Mouse (Mus musculus) R1 (cell line): ENCODE data around the gene Ndufv2.
A peak's percentile ranks its signal among the peaks of the same experiment; 100 is the strongest.

Experiments used
- DNase-seq: peaks from one replicate; pipeline ENCODE4 v3.0.0-alpha.2; 2018; ENCODE audit warnings: low read depth, low spot score

Ndufv2 gene

GRCm38 (mm10) chr17:66101380-66102330, at the start of gene Ndufv2:
TSS of gene Ndufv2 (minus strand) at chr17:66101559.
- peak; percentile 96 for DNase-seq

- DNase-seq = peak; percentile 90
Observed at GRCm38 (mm10) chr17:66131212-66131611, 29.9 kb upstream of the Ndufv2 start.

DNA sequence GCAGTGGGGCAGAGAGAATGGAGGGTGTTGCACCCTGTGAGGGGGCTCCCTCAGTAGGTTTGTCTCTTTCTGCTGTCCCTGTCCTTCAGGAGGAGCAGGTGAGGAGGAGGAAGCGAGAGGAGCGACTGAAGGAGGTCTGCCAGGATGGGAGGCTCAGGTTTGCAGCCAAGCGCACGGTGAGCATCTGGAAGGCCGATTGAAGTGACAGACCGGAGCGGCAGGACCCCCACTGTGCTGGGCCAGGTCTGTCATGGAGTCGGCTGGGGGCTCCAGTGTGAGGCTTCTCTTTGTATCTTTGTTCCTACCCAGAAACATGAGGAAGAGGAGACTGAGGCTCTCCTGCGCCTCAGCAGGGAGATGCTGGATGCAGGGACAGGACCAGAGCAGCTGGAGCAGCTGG, 29.0 kb upstream of the Ndufv2 start:
- no peak for DNase-seq

DNA sequence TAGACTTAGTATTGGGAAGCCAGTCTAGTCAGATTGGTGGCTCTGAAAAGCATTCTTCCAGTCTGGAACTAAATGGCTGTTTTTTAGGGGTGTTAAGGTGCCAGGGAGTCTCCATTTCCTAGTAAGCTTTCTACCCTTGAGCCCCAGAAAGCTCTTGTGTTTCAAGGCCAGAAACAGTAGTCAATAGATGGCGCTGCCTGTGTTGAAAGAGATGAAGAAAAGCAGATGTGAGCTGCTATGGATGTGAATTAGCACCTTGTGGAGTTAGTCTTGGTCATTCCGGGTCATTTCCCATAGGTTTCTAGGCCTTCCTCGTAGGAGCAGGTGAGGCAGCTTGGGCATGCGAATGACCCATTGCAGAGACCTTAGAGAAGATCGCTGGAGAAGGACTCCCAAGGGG, 23.9 kb upstream of the Ndufv2 start:
- DNase-seq = peak; percentile 25

DNA sequence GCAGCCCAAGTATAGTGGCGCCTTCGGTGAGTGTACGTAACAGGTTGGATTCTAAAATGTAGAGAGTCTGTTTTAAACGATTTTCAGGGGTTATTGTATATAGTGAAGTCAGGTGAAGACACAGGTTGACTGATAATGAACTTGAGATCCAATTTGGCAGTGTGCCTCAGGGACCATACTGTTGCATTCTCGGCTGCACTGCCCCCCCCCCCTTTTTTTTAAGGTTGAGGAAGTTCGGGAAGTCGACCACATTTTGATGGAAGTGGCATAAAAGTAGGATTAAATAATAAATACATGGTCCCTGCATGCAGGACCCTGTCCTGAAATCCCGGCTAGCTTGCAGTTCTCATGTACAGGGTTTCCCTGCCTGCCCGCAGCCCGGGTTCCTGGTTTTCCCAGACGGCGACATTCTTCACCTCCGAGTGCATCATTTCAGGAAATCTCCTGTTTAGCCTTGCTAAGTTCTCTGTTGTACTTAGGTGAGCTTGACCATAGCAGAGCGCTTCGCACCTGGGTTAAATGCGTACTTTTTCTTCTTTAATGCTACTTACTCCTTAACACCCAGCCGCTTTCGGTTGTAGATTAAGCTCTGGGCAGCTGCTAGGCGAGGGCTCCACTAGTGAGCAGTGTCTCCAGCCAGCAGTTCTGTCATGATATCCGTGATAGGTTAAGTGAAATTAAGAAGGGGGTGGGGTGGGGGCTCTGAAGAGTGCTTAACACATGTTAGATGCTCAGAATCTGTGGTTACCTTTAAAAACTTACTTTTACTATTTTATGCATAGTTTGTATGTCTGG, 22.7 kb upstream of the Ndufv2 start:
- DNase-seq = peak; percentile 43

- peak; percentile 88 for DNase-seq
Observed at GRCm38 (mm10) chr17:66123066-66123815, 21.9 kb upstream of the Ndufv2 start, which contains the start of gene Ddx11. TSS of gene Ddx11 (plus strand) at chr17:66123520.

GRCm38 (mm10) chr17:66120701-66121100, 19.3 kb upstream of the Ndufv2 start:
- no peak for DNase-seq

DNA sequence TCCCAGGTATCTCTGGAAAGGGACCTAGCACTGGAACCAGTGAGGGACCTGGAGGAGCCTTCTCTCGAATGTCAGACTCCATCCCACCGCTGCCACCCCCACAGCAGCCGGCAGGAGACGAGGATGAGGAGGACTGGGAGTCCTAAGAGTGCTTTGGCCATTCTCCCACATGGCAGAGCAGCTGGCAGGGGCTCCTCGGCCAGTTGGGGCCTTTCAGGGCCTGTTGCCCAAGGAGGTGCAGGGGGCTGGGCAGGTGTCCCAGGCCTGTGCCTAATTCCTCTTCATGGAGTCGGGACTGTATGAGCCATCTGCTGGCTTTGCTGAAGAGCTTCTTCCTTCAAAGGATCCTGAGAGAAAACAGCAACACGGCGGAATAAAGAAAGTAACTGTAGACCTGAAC, 17.6 kb upstream of the Ndufv2 start:
- no peak for DNase-seq

- no peak for DNase-seq
Observed at GRCm38 (mm10) chr17:66112166-66112565, 10.8 kb upstream of the Ndufv2 start.

DNA sequence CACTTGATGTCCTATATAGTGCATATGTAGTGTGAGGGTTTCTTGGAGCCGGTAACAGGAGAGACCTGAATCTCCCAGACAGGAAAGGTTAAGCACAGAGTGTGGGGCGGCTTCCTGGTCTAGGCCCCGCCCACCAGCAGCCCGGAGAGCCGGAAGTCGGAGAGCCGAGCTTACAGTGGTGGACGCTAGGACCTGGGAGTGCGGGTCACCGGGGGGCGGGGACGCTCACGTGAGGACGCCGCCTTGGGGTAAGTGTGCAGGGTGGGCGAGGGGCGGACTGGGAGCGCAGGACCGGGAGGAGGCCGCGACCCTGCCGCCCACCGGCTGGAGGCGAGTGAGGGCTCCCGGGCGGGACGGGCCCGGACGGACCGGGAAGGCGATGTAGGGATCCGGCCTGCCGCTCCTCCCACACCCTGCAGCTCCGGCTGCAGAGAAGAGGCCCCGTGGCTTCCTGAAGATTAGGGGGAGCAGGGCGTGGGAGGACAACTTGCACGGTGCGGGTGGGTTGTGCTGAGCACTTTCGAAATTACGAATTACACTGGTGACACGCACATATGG, 10.1 kb upstream of the Ndufv2 start, which contains the start of gene Washc1:
Gene Washc1, plus strand, starts transcription at position 144 of the 558 bp plus-strand sequence.
- DNase-seq = peak; percentile 93

DNA sequence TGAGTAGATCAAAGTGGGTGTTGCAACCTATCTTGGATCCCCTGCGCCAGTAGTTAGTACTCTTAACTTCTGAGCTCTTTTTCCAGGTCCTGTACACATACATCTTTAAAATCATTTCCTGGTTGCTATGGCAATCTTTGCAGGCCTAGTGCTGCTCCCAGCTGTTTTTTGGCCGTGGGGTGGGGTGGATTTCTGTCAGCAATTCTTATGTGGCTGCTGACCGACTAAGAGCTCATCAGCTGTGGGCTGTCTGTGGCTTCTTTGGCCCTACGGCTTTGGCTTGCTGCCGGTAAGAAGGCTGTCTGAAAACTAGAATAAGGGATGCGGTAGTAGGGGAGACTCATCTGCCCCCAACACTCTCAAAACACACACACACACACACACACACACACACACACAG, 9.4 kb upstream of the Ndufv2 start:
- no peak for DNase-seq

- peak; percentile 59 for DNase-seq
Observed at GRCm38 (mm10) chr17:66108198-66108597, 6.8 kb upstream of the Ndufv2 start.

DNA sequence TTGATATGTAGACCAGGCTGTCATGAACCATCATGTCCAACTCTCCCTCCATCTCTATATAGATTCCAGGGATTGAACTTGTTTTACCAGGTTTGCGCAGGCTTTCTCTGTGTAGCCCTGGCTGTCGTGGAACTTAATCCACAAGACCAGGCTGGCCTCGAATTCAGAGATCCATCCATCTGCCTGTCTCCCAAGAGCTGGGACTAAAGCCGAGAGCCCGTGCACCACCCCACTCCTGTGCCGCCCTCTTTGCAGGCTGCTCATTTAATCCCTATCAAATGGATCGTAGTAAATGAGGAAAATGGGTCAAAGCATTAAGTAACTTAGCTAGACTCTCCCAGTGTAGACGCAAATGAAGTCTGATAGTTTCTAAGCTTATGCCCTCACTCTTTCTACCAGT, 6.1 kb upstream of the Ndufv2 start:
- no peak for DNase-seq

DNA sequence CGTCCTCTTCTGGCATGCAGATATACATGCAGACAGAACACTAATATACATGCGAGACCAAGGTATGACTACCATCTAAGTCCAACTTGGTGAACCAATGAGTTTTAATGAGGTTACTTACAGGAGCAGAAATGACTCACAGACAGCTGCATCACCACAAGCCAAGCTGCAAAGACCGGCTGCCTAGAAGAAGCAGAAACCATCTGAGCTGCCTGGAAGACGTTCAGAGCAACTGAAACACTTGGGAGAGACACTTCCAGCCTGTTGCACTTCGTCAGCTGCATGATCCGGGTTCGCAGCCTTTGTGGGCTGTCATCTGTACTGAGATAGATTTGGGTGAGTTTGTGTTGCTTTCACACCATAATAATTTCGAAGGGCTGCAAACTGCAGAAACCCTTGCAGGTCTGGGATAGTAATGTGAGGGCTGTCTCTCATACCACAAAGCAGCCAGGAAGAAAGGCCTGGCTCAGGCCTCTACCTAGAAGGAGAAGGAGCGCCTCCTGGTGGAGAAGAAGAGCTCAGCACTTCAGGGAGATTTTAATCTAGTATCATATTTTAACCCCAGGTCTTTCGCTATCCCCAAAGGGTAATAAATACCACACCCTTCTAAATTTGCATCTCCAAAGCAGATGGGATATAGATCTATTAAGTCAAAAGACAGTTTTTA, 5.4 kb upstream of the Ndufv2 start:
- DNase-seq = peak; percentile 82

DNA sequence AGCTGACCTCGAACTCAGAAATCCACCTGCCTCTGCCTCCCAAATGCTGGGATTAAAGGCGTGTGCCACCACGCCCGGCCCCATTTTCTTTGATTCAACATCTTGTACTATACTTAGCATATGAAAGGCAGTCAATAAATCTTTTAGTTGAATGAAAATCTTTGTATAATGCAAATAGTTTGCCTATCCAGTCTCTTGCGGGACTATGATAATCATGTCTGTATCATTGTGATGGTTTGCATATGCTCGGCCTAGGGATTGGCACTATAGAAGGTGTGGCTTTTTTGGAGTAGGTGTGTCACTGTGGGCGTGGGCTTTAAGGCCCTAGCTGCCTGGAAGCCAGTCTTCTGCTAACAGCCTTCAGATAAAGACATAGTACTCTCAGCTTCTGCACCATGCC, 2.7 kb upstream of the Ndufv2 start:
- peak; percentile 89 for DNase-seq

GRCm38 (mm10) chr17:66100566-66101379, 586 bp downstream of the Ndufv2 start:
- DNase-seq = peak; percentile 60

DNA sequence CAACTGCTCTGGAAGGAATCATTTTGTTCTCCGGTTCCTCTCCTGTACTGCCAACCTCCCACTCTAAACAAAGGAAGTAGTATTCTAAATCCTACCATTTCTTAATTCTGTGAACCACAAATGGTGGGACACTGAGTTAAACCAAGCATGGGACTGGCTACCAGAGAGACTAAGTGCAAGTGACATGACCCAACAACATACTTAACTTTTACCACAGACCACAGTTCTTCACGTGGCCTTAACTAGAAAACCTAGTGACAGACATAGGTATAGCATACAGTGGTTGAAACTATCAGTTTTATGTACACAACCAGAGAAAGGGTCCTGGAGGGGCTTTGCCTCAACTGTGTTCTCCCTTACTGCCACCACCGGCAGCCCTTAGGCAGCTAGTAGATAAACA, 8.7 kb downstream of the Ndufv2 start:
- no peak for DNase-seq

- no peak for DNase-seq
Observed at GRCm38 (mm10) chr17:66092065-66092464, 9.3 kb downstream of the Ndufv2 start.

GRCm38 (mm10) chr17:66091392-66091791, 10.0 kb downstream of the Ndufv2 start:
- DNase-seq = no peak

GRCm38 (mm10) chr17:66090251-66090650, 11.1 kb downstream of the Ndufv2 start:
- no peak for DNase-seq
